Mouse (Mus musculus): Measurements from ENCODE around the gene Bdnf.

Bdnf gene

DNA sequence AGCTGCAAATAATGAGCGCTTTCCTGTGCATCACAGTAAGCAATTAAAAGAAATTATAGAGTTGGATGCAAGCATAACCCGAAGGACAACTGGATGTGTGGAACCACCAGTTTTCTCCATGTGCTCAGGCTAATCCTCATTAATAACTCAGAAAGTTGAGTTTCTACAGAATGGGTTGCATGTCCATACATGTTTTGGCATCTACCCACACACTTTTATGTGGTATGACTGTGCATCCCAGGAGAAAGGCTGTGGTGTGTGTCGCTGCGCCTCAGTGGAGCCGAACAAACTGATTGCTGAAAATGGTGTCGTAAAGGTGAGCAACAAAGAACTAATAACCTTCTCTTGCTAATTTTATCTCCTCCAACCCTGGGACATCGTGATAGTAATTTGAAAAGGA lies 34.8 kb downstream of the Bdnf start:
- DNase-seq, result no peak

DNA sequence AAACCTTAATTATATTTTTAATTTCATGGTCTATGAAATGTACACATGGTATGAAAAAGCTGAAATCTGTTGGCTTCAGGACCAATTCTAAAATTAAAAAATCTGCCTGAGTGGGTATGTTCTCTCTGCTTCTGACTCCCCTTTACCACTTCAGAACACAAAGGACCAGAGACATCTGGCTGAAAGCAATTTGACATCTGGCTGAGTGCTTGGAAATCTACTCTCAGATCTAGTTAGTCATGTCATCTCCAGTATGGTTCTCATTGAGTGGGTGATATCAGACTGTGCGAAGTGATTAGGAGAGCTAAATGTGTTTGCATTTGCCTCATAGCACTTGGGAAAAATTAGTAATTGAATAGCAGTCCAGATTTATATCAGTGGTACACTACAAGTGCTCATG lies 36.5 kb downstream of the Bdnf start:
- no peak for DNase-seq

DNA sequence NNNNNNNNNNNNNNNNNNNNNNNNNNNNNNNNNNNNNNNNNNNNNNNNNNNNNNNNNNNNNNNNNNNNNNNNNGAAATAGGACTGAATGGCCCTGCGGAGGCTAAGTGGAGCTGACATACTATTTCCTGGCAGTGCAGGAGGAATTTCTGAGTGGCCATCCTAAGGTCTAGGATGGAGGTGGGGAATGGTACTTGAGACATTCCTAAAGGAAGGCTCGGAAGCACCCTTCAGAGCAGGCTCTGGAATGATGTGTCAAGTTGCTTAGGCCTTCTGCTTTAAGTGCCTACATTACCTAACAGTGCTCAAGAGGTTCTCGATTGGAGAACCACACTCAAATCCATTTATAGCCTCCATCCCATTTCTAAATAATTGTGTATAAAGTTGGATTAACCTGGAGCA lies 50.8 kb downstream of the Bdnf start:
- DNase-seq, result no peak

DNA sequence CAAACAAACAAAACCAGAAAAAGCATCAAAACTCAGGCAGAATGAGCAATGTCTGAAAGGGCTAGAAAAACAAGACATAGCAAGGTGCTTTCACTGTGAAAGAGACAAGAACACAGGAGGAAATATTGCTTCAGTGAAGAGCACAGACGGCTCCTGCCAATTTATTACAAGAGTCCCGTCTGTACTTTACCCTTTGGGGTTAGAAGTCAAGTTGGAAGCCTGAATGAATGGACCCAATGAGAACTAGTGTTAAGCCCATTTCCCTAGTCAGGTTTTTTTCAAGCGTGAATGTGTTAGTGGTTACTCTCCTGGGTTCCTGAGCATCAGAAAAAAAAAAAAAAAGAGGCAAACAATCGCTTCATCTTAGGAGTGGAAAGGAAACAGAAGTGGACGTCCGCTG lies 51.3 kb downstream of the Bdnf start:
- DNase-seq, result no peak

DNA sequence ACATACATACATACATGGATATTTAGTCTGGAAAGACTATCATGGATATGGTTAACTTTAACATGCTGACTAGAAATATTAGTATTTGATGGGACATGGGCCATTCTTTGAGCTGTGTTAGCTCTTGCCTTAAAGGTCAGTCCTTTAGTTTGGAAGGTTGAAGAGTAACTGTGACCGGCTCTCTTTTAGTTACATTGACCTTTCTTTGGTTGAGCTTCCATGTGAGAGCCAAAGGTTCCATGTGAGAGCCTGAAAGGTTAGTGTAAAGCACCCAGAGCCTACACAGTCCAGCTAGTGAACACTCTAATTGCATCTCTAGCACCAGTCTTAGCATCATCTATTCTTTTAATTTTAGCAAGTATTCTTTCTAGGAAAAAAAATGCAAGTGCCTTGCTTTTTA lies 54.7 kb downstream of the Bdnf start:
- no peak for DNase-seq

DNA sequence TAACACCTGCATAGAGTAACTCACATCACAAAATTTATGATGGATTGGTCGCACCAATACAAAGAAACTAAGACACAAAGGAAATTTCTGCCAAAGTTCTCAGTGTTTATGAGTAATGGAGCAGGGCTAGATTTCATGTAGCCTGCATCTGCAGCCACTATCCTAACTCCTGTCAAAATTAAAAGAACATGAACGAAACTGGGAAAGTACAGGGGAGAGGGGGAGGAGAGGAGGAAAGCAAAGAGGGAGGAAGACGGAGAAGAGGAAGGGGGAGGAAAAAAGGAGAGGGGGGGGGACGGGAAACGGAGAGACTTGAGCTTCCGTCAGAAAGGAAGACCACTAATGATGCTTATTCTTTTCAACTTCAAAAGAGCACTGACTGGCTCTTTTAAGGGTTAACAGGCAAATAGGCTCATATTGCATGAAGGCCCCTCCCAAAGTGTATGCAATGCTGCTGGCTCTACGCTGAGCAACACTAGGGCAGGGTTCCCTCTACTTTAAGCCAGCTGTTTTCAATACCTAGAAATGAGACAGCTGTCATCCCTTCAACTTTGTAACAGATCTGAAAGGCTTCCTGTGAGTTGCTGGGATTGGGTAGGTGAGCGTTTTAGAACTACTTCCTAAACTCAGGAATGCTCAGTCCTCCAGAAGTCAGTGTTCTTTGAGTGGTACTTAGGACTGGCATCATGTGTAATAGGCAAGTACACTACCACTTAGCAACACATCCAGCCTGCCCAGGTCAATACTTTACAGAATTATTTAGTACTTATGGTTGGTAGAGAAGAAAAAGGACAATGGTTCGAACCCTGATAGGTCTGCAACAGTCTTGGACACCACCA lies 58.9 kb downstream of the Bdnf start:
- no peak for DNase-seq

DNA sequence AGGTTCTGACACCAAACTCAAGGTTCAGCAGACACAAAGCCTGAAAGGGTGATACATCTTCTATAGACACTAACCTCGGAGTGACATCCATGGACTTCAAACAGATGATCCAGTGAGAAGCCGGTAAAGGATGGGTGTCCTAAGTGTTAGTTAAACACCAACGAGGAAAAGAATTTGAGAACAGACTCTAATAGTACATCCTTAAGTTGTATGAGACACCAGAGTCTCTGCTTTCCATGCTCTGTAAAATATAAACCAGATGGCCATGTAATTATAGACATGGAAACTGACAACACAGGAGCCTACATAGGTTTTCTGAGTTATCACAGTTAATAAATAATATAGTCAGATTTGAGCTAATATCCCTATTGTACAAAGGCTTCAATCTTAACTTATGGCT lies 59.7 kb downstream of the Bdnf start:
- no peak for DNase-seq

DNA sequence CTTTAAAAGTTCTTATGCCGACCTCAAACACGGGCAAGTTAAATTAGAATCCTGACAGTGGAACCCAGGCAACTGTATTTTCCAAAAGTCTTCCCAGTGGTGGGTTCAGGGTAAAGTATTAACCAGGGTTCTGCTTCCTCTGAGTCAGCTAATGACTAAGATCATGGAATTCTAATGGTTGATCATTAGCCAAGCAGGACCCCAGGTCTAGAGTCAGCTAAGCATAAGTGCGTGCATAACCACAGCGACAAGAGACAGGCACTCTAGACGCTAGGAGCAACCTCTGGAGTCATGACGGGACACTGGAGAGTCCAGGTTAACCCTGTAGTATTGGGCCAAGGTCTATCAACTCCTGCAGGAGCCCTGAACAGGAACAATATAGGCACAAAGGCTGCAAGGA lies 60.2 kb downstream of the Bdnf start:
- no peak for DNase-seq

DNA sequence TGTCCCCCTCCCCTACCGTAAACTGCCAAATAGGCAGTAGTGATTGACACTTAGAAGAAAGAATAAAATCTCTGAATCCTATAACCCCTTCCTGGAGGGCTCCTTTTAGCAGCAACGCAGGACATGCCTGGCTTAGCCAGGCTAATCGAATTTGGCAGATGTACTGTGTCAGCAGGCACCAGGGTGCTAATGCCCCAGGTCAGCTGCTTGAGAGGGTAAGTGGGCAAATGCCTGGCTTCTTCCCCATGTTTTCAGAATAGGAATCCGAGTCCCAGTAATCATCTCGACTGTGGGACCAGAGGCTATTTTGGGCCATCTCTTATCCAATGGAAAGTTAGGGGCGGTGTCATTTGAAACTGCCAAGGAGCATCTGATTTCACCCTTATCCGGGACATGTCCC lies 60.8 kb downstream of the Bdnf start:
- DNase-seq, result no peak

DNA sequence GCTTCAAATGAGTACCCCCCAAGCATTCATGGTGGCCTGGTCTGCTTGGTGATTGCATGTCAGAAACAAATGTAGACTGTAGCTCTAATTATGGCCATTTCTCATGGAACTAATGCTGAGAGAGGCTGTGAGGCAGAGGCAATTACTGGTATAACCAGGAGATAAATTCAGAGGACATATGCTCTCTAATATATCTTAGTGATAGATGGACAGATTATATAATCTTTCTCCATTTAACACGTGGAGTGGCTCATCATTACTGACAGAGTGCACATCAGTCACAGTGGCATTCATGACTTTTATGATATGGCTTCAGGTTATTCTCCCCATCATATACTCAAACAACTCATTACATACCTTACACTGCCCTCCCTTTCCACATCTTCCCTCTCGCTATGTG lies 61.8 kb downstream of the Bdnf start:
- no peak for DNase-seq

DNA sequence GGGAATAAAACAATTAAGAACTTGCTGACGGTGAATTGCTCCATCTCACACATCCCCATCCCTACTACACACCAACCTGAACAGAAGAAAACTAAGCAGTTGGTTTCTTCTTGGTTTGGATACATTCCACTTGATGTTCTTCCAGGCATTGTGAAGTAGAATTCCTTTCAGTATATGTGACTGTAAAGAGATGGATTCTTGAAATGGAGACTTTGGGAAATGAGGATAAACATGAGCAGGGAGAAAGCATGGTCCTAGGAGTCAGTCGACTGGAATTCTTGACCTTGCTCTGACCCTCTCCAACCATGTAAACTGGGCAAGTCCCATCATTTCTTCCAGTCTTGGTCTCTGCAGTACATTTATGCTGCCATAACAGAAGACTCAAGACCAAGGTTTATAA lies 63.8 kb downstream of the Bdnf start:
- DNase-seq, result no peak

DNA sequence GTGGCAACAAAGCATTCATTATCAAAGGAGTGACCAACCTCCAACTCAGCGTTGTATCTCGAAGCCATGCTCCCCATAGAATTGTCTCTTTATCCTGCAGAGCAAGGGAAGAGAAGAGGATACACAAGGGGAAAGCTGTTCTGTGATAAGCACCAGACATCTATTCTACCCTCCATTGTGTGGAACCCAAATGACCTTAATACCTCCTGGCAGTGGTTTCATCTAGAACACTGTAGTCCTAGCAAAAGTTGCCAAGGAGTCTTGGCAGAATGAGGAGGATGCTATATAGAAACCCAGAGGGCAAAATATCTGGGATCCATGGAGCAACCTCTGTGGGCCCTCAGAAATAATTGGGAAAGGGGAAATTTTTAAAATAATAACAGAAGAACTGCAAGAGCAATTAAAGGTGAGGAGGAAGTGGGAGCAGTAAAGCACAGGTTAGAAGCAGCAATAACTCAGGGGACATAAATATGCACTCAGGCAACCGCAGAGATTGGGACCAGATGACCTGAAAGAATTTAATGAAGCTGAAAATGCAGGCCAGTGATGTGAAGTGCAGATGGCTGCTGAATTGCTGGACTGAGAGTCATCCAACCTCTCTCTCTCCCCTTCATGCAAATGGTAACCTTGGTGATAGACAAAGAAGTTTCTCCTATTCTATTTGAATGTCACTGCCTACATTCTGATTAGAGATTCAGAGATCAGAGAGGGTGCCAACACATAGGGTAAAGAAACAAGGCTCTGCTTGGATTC lies 68.9 kb downstream of the Bdnf start:
- no peak for DNase-seq

DNA sequence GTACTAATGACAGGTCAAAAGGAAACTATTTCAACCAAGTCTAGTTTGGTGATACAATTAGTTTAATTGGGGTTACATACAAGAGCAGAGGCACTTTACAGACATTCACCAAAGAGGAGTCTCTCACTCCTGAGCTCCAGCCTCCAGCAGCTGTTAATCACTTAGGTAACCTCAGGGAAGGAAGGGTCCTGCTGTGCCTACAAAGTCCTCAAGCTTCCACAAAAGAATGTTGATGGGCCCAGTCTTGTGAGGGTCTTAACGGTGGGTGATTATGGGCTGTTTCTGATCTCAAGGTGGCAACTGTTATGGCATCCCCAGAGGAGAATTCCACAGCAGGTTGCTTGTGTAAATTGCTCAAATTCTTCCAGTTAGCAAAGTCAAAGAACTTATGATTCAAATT lies 71.7 kb downstream of the Bdnf start:
- no peak for DNase-seq

DNA sequence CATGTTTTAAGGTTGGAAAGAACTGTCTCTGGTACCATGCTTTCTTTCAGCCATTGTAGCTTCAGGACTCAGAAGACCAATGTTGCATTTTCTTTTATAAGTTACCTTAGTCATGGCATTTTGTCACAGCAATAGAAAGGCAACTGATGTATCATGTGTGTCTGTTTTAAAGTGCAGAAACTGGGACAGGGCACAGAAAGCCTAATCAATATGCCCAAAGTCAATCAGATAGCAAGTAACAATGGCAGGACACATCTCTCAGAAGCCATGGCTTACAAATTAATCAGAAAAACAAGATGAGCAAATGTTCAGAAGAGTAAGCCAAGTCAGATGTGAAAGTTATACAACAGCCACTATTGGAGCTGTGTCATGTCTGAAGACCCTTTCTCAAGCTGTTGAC lies 73.9 kb downstream of the Bdnf start:
- DNase-seq, result no peak

DNA sequence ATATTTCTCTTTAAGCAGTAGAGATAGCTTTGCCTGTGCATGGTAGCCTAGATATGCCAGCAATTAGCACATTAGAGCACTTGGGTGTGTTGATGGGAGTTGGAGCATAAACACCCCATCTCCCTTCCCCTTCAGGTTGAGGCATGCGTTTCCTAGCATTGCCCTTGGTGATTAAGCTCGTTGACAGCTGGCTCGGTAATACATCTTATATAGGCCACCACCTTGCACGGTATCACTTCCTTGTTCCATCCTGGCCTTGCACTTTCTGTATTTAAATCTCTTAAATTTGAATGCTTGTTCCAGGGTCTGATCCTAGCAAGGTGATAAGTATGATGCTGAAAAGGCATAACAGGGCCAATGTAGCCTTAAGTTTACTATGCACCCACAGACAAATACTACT lies 74.3 kb downstream of the Bdnf start:
- no peak for DNase-seq

DNA sequence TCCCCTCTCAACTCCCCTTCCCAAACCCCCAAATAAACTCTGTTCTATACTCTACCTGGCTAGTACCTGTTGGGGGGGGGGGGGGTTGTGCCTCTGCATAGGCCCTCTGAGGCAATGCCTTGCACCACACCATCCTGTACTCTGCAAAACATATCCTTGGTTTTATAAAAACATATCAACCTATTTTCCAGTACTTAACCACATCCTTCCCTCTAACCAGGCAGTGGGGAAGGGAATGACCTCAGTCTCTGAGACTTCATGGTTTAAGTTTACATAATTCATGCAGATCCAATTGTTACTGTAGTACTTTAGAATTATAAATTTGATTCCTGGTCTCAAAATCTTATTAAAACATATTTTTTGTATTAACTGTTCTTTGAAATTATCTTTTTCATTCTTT lies 75.5 kb downstream of the Bdnf start:
- no peak for DNase-seq

DNA sequence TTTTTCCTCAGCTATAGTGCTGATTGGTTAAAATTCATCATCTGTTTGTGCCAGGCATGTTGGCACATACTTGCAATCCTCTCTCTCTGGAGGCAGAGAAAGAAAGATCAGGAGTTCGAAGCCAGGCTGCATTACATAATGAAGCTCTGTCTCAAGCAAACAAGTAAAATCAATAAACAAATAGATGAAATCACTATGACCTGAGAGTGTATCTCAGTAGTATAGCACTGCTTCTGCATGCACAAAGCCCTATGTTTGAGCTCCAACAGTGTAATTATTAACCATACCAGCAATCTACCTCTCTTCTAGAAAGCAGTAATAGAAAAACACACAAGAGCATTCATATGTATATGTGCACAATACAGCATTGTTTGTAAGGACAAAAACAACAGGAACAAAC lies 76.0 kb downstream of the Bdnf start:
- no peak for DNase-seq

DNA sequence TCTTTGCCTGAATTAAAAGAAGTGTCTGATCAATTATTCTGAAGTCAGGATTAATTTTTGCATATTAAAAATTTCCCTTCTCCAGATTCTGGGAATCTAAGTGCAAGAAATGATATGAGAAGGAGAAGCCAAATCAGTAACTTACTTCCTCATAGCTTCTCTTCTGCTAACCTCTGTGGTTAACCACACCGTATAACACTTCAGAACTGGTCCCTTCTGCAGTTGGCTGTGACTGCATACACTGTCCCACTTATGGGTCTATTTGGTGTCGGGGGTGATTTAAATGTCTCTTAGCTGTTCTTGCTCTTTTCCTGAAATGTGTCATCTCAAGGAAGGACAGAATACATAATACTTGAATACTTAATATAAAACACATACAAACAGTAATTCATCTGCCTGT lies 81.8 kb downstream of the Bdnf start:
- no peak for DNase-seq

DNA sequence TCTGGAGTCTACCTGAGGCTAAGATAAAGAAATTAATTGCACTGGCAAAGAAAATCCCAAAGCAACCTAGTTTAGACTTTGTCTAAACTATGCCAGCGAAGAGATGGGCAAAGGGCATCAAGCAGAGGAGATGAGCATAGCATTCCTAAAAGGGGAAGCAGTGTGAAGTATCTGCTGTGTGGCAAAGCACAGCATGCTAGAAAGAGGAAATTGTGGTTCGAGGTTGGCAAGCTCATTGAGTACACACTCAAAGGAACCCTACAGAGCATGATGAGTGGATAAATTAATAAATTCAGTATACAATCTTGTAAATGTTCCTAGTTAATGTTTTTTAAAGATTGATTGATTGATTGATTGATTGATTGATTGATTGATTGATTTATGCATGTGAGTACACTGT lies 92.3 kb downstream of the Bdnf start:
- no peak for DNase-seq

DNA sequence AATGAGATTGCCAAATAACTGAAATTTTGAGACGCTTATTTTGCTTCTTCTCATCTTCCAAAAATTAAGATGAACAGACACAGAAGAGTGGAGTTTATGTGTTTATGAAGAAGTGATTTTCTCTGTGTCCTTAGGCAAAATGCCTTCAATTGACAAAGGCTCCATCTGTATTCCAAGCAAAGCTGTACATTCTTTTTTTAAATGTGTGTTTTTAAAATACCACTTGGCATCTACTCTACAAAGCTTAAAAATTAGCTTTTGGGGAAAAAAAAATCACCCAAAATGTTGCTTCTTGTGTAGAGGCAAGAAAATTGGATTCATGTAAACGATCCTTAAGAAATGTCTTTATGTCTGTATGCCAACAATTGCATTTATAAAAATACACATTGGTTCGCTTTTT lies 94.3 kb downstream of the Bdnf start:
- DNase-seq, result no peak

DNA sequence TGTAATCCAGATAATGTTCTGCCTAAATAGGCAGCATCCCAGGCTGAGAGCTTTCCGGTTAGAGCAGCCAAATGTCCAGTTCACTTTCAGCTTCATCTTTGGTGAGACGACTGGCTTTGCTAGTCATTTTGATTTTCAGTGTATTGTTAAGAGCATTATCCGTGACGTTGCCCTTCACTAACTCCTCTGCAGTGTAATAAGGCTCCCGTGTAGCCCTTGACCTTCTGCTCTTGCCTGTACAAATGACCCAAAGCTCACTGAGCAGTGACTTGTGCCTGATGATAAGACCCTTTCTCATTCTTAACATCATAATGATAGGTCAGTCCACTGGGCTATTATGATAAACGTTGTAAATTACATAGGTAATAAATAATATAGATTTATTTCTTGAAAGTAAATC lies 101.9 kb downstream of the Bdnf start:
- no peak for DNase-seq
